Mouse (Mus musculus) heart, embryonic 11.5 days (tissue): Measurements from ENCODE around the gene Dhx33. TPM values are rescaled to one million over a fixed set of nuclear protein-coding genes. Genes with fewer than 3 reads are reported as not detected.

ENCODE experiments used
- ATAC-seq: fragments of 200-750 bp; cut with Nextera tagmentation; replicated peaks from 2 replicates; pipeline ENCODE4 v1.8.0; 2017; ENCODE audit warnings: moderate library complexity; ENCODE audit not compliant: insufficient number of reproducible peaks, low FRiP score, low TSS enrichment
- H3K27ac ChIP-seq: fragments of 300-500 bp; sonication (generic); 2 replicates; pipeline ENCODE4 v1.5.1; 2014; ENCODE audit warnings: mild to moderate bottlenecking, low read depth, low read length
- H3K27me3 ChIP-seq: fragments of 300-500 bp; sonication (generic); 2 replicates; pipeline ENCODE4 v1.6.1; 2014; ENCODE audit warnings: mild to moderate bottlenecking, low read length, mixed read lengths; ENCODE audit not compliant: control insufficient read depth, insufficient read depth
- H3K36me3 ChIP-seq: fragments of 300-500 bp; sonication (generic); 2 replicates; pipeline ENCODE4 v1.6.1; 2014; ENCODE audit warnings: mild to moderate bottlenecking, low read length, moderate library complexity, mixed read lengths; ENCODE audit not compliant: control insufficient read depth, insufficient read depth
- H3K4me1 ChIP-seq: fragments of 300-500 bp; sonication (generic); 2 replicates; pipeline ENCODE4 v1.6.1; 2014; ENCODE audit warnings: low read length; ENCODE audit not compliant: control insufficient read depth, insufficient read depth
- H3K4me2 ChIP-seq: fragments of 300-500 bp; sonication (generic); 2 replicates; pipeline ENCODE4 v1.6.1; 2014; ENCODE audit warnings: mild to moderate bottlenecking, moderate library complexity
- H3K4me3 ChIP-seq: fragments of 300-500 bp; sonication (generic); 2 replicates; pipeline ENCODE4 v1.5.1; 2014; ENCODE audit warnings: low read depth, low read length
- H3K9ac ChIP-seq: fragments of 300-500 bp; sonication (generic); 2 replicates; pipeline ENCODE4 v1.6.1; 2014; ENCODE audit warnings: mild to moderate bottlenecking, low read depth, low read length, moderate library complexity
- H3K9me3 ChIP-seq: fragments of 300-500 bp; sonication (generic); replicated peaks from 2 replicates; pipeline ENCODE4 v1.6.1; 2016; ENCODE audit warnings: low read length; ENCODE audit not compliant: control insufficient read depth
- WGBS: fragments of 180-500 bp; shearing (Covaris S2); extraction: QIAGEN DNeasy Blood & Tissue Kit; methylation state at CpG from one replicate; pipeline ENCODE4 v1.1.7; 2014; ENCODE audit not compliant: insufficient replicate concordance; 5-methylcytosine and 5-hydroxymethylcytosine counted together
- polyA plus RNA-seq: library from polyadenylated mRNA; unstranded; fragments of >200 nt; fragmentation: Nextera tagmentation; extraction: Ambion mirVana; gene quantifications from 2 replicates; pipeline ENCODE4 v1.2.1, GENCODE M21; 2014

The Dhx33 gene
- polyA plus RNA-seq, 1 experiment from 2014 or later = 15.6 TPM

GRCm38 (mm10) chr11:70954711-70955110, 49.5 kb downstream of the Dhx33 start:
- Histone ChIP-seq H3K9me3 (no peaks in the 10 kb centered on the region), H3K27me3 (no peaks in the 10 kb centered on the region), H3K4me3 (no peak overlapping the region), H3K4me2 (no peak overlapping the region), H3K4me1 (no peaks in the 10 kb centered on the region), H3K27ac (no peak overlapping the region), H3K36me3 (peaks cover 51% of the 10 kb centered on the region), H3K9ac (no peak overlapping the region)
- no peak for ATAC-seq
- WGBS = 90% methylated on average over 4 of the region's 4 CpGs

- Histone ChIP-seq H3K9me3 (no peaks in the 10 kb centered on the region), H3K4me1 (no peaks in the 10 kb centered on the region), H3K9ac (no peak overlapping the region), H3K27ac (no peak overlapping the region), H3K27me3 (no peaks in the 10 kb centered on the region), H3K36me3 (peaks cover 47% of the 10 kb centered on the region), H3K4me2 (no peak overlapping the region), H3K4me3 (no peak overlapping the region)
- WGBS = 87% methylated on average over 4 of the region's 4 CpGs
- no peak for ATAC-seq
Measured at GRCm38 (mm10) chr11:70944935-70945817, 59.1 kb downstream of the Dhx33 start.

GRCm38 (mm10) chr11:70943651-70944050, 60.6 kb downstream of the Dhx33 start:
- Histone ChIP-seq H3K27ac (no peak overlapping the region), H3K4me2 (no peak overlapping the region), H3K36me3 (peaks cover 41% of the 10 kb centered on the region), H3K9me3 (no peaks in the 10 kb centered on the region), H3K4me3 (no peak overlapping the region), H3K4me1 (no peaks in the 10 kb centered on the region), H3K27me3 (no peaks in the 10 kb centered on the region), H3K9ac (no peak overlapping the region)
- 94% methylated on average over 7 of the region's 7 CpGs for WGBS
- ATAC-seq = no peak

- Histone ChIP-seq H3K4me3 (no peak overlapping the region), H3K4me2 (no peak overlapping the region), H3K9me3 (no peaks in the 10 kb centered on the region), H3K4me1 (no peaks in the 10 kb centered on the region), H3K9ac (no peak overlapping the region), H3K27ac (no peak overlapping the region), H3K36me3 (peaks cover 37% of the 10 kb centered on the region), H3K27me3 (no peaks in the 10 kb centered on the region)
- no peak for ATAC-seq
- 82% methylated on average over 1 of the region's 1 CpGs for WGBS
Measured at GRCm38 (mm10) chr11:70942596-70942995, 61.6 kb downstream of the Dhx33 start.

- Histone ChIP-seq H3K36me3 (peaks cover 18% of the 10 kb centered on the region), H3K4me1 (no peaks in the 10 kb centered on the region), H3K4me3 (no peak overlapping the region), H3K27ac (no peak overlapping the region), H3K4me2 (no peak overlapping the region), H3K27me3 (no peaks in the 10 kb centered on the region), H3K9ac (no peak overlapping the region), H3K9me3 (no peaks in the 10 kb centered on the region)
- whole genome bisulfite sequencing = 86% methylated on average over 7 of the region's 7 CpGs
- no peak for ATAC-seq
Measured at GRCm38 (mm10) chr11:70935316-70935715, 68.9 kb downstream of the Dhx33 start.

Other genes with a start within 250 kb of the Dhx33 start
- gene Zfp3, start 240.2 kb downstream of the Dhx33 start, polyA plus RNA-seq = 7.1 and 9.3 TPM in 2 replicates
- 0.27 TPM in 1 of 2 replicates, not detected in the other for gene Scimp, start 191.9 kb downstream of the Dhx33 start, polyA plus RNA-seq
- gene Rabep1, start 159.7 kb downstream of the Dhx33 start, polyA plus RNA-seq = 25.9 and 27.8 TPM in 2 replicates
- 129 and 145 TPM in 2 replicates for gene Nup88, start 34.5 kb downstream of the Dhx33 start, polyA plus RNA-seq
- gene Rpain, start 34.2 kb downstream of the Dhx33 start, polyA plus RNA-seq = 54.4 and 58.6 TPM in 2 replicates
- 270 and 274 TPM in 2 replicates for gene C1qbp, start 21.4 kb downstream of the Dhx33 start, polyA plus RNA-seq
- gene Mis12, start 15.2 kb upstream of the Dhx33 start, polyA plus RNA-seq = 27.4 and 28.0 TPM in 2 replicates
- gene Derl2, start 15.4 kb upstream of the Dhx33 start, polyA plus RNA-seq = 34.7 and 34.8 TPM in 2 replicates
- 20.0 and 26.6 TPM in 2 replicates for gene 6330403K07Rik, start 29.1 kb upstream of the Dhx33 start, polyA plus RNA-seq
- not detected in 2 replicates for gene Nlrp1a, start 140.3 kb upstream of the Dhx33 start, polyA plus RNA-seq
- gene Nlrp1b, start 226.3 kb upstream of the Dhx33 start, polyA plus RNA-seq = not detected in 2 replicates